Mouse (Mus musculus) activated CD4-positive, CD25-positive, alpha-beta regulatory T cell, adult 9 weeks (primary cell): ENCODE measurements around the gene Zfp874b. TPM values are rescaled to one million over a fixed set of nuclear protein-coding genes. Genes with fewer than 3 reads are reported as not detected.

ENCODE experiments used
- polyA plus RNA-seq: library from polyadenylated mRNA; unstranded; fragments of 100-300 nt; shearing (Covaris generic); gene quantifications from one replicate; pipeline ENCODE4 v1.2.1, GENCODE M21; 2017

The Zfp874b gene
- polyA plus RNA-seq = 15.3 TPM

DNA sequence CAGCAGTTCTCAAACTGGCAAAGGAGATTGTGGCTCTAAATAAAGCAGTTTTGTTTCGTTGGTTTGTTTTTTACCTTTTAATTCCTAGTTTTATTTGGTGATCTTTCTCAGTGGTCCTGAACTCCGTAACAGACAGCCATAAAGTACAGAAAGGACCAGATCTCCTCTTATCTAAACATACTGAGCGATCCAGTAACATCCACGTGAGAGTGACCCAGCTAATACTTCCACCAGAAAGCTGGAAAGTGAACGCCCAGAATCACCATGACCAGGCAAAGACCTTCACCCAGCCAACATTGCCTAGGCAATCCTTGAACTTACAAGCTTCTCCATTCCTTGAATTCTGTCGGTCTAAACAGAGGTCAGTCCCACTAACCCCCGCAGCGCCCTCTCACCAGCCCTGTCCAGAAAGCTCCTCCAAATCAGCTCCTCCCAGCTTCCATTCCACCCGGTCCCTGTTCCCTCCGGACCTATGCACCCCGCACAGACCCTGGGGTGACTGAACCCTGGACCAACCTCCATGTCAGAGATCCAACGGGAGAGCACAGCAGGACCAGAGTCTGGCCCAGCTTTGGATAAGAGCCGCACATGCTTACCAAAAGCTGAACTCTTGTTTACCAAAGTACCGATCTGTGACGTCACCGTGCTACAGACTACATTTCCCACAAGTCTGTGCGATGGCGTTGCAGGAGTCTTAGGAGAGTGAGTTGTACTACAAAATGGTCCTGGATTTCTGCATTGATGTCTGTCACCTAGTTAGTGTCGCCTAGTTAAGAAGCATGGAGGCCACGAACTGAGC, at the start of gene Zfp874b:
Gene Zfp874b (minus strand): TSS at position 634 of the 799 bp plus-strand sequence.

DNA sequence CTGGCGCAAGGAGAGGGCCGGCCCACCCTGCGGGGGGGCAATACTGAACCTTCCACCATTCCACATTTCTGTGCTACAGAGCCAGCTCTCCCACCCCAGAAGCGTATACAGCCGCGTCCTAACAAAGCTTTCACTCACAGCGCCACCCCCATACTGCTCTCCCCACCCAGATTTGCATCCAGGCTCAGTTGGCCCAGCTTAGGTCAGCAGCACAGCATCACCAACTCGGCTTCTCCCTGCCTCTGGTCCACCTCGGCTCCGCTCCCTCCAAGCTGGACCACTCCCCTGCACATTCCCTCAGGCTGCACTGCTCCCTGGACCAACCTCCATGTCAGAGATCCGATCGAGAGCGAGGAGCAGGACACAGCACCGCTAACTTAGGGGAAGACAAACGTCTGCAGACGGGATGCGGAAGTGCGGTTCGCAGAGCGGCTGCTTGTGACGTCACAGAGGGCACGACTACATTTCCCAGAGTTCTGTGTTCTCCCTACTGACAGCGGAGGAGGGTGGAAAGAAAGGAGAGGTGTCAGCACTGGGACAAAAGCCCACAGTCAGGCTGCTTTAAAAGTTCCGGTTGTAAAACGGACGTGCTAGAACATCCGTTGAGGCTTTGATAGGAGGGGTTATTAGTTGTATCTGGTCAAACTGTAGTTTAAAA, 41.8 kb upstream of the Zfp874b start, which contains the start of the genes Gm26965 and Zfp87:
Gene Gm26965 (minus strand): TSS at position 399 of the 658 bp plus-strand sequence.
Gene Zfp87 (minus strand): TSS at position 425 of the 658 bp plus-strand sequence.

DNA sequence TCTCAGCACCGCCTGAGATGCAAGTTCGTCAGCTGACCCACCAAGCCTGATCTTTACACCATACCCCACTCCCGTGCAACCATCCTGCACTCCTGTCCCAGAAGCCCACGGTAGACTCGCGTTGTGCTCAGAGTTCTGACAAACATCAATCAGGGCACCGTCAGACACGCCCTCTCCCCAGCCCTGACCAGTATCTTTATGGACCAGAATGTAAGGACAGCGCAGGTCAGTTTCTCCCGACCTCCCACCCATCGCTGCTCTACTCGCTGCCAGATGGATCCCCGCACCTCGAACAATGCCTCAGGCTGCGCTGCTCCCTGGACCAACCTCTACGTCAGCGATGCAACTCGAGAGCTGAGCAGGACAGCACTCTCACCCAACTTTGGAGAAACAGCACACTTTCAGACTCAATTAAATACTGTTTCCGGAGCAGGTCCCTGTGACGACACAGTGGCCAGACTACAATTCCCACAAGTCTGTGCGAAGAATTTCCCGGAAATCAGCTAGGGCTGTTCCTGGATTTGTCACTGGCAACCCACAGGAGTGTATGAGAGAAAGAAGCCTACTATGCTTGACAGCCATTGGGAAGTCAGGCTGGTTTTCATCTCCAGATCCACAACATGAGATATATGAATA, 16.1 kb upstream of the Zfp874b start, which contains the start of gene Zfp58:
Gene Zfp58 (minus strand): TSS at position 472 of the 636 bp plus-strand sequence.

DNA sequence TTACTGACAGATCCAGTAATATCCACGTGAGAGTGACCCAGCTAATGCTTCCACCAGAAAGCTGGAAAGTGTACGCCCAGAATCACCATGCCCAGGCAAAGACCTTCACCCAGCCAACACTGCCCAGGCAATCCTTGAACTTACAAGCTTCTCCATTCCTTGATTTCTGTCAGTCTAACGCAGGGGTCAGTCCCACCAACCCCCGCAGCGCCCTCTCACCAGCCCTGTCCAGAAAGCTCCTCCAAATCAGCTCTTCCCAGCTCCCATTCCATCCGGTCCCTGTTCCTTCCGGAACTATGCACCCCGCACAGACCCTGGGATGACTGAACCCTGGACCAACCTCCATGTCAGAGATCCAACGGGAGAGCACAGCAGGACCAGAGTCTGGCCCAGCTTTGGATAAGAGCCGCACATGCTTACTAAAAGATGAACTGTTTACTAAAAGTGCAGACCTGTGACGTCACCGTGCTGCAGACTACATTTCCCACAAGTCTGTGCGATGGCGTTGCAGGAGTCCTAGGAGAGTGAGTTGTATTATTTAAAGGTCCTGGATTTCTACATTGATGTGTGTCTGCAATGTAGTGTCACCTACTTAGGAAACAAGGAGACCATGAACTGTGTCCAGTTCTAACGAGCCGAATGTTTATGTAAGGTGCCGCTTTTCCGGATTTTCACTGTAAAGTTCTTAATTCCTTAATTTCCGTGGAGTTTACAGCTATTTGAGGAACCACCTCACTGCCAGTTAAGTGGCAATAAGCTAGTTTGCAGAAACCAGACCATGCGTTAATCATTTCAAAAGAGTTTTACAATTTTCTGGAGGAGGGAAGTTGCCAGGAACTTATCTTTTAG, 32.7 kb downstream of the Zfp874b start, which contains the start of gene Zfp874a:
Gene Zfp874a (minus strand): TSS at position 453 of the 849 bp plus-strand sequence.

Other genes starting within 250 kb of the Zfp874b start
- 3.4 TPM for gene Zfp458, start 205.8 kb downstream of the Zfp874b start, polyA plus RNA-seq
- 0.48 TPM for gene Zfp457, start 177.8 kb downstream of the Zfp874b start, polyA plus RNA-seq
- 7.2 TPM for gene Zfp595, start 151.7 kb downstream of the Zfp874b start, polyA plus RNA-seq
- gene Gm28044, start 123.7 kb downstream of the Zfp874b start, polyA plus RNA-seq = 3.3 TPM
- gene Zfp953, start 123.7 kb downstream of the Zfp874b start, polyA plus RNA-seq = 3.0 TPM
- 2.6 TPM for gene Gm28041, start 108.5 kb downstream of the Zfp874b start, polyA plus RNA-seq
- 7.3 TPM for gene Zfp456, start 108.4 kb downstream of the Zfp874b start, polyA plus RNA-seq
- 23.5 TPM for gene Zfp429, start 84.4 kb downstream of the Zfp874b start, polyA plus RNA-seq
- gene Zfp459, start 62.8 kb downstream of the Zfp874b start, polyA plus RNA-seq = 2.1 TPM
- gene Zfp874a, start 32.6 kb downstream of the Zfp874b start, polyA plus RNA-seq = 21.5 TPM
- 17.2 TPM for gene Zfp58, start 16.3 kb upstream of the Zfp874b start, polyA plus RNA-seq
- not detected for gene Gm26965, start 41.9 kb upstream of the Zfp874b start, polyA plus RNA-seq
- gene Zfp87, start 41.9 kb upstream of the Zfp874b start, polyA plus RNA-seq = 46.9 TPM
- 21.4 TPM for gene Zfp748, start 69.6 kb upstream of the Zfp874b start, polyA plus RNA-seq
- 8.5 TPM for gene Zfp729b, start 125.4 kb upstream of the Zfp874b start, polyA plus RNA-seq
- gene Gm49345, start 153.5 kb upstream of the Zfp874b start, polyA plus RNA-seq = 6.1 TPM
- 8.2 TPM for gene Zfp729a, start 153.5 kb upstream of the Zfp874b start, polyA plus RNA-seq
- gene Zfp738, start 202.8 kb upstream of the Zfp874b start, polyA plus RNA-seq = 21.9 TPM
- gene Zfp65, start 244.9 kb upstream of the Zfp874b start, polyA plus RNA-seq = 10.6 TPM